Mouse (Mus musculus): ENCODE measurements around the gene Ogfod3. TPM values are rescaled to one million over a fixed set of nuclear protein-coding genes. Genes with fewer than 3 reads are reported as not detected.

Gene Ogfod3
- 16.1 and 19.7 TPM in 2 replicates for polyA plus RNA-seq (2016; fragmentation: Nextera tagmentation; extraction: Ambion mirVana)

GRCm38 (mm10) chr11:121204161-121205006 lies at the start of gene Ogfod3, which contains the start of gene Hexdc:
Ogfod3 (minus strand) TSS chr11:121204711.
Hexdc (plus strand) TSS chr11:121204433.
- peak within 1 kb of the TSS; percentile 85 for H3K4me2 ChIP-seq
- peaks cover 10% of the 10 kb centered on the region for H3K36me3 ChIP-seq (replicated peaks)
- WGBS, result under 1% methylated on average over 70 of the region's 70 CpGs
- H3K4me1 ChIP-seq, result peaks cover 15% of the 10 kb centered on the region
- no peaks in the 10 kb centered on the region for H3K27me3 ChIP-seq
- peak within 1 kb of the TSS; percentile 89 for H3K27ac ChIP-seq
- peak; percentile 97 for ATAC-seq (ENCODE audit: low FRiP score)
- peak within 1 kb of the TSS; percentile 80 for H3K4me3 ChIP-seq (replicated peaks)
- no peaks in the 10 kb centered on the region for H3K9me3 ChIP-seq
- H3K9ac ChIP-seq, result peak within 1 kb of the TSS; percentile 77

GRCm38 (mm10) chr11:121250196-121250595 lies 45.7 kb upstream of the Ogfod3 start:
- Histone ChIP-seq H3K4me3 (replicated peaks) (no peak overlapping the region), H3K36me3 (replicated peaks) (peaks cover 95% of the 10 kb centered on the region), H3K9ac (no peak overlapping the region), H3K27ac (no peak overlapping the region), H3K27me3 (no peaks in the 10 kb centered on the region), H3K4me1 (no peaks in the 10 kb centered on the region), H3K4me2 (no peak overlapping the region), H3K9me3 (no peaks in the 10 kb centered on the region)
- ATAC-seq (ENCODE audit: low FRiP score), result no peak
- 91% methylated on average over 8 of the region's 8 CpGs for WGBS

- Histone ChIP-seq H3K36me3 (replicated peaks) (peaks cover 49% of the 10 kb centered on the region), H3K9me3 (no peaks in the 10 kb centered on the region), H3K27me3 (no peaks in the 10 kb centered on the region), H3K27ac (no peak overlapping the region), H3K4me1 (peaks cover 33% of the 10 kb centered on the region), H3K4me2 (peak overlapping the region; percentile 6; the same call in 1 of the 2 replicates), H3K9ac (no peak overlapping the region), H3K4me3 (replicated peaks) (no peak overlapping the region)
- 98% methylated on average over 2 of the region's 2 CpGs for WGBS
- ATAC-seq (ENCODE audit: low FRiP score), result no peak
These were observed 35.2 kb upstream of the Ogfod3 start for GRCm38 (mm10) chr11:121239669-121240068.

GRCm38 (mm10) chr11:121237345-121238128 lies 33.0 kb upstream of the Ogfod3 start:
- Histone ChIP-seq H3K9ac (peak overlapping the region; percentile 81), H3K4me2 (peak overlapping the region; percentile 56)
- 6% methylated on average over 28 of the region's 28 CpGs for WGBS

GRCm38 (mm10) chr11:121236564-121237344 lies 32.2 kb upstream of the Ogfod3 start, which contains the start of gene Narf:
Narf (plus strand) TSS chr11:121237253.
- Histone ChIP-seq H3K4me2 (peak within 1 kb of the TSS; percentile 56), H3K9me3 (no peaks in the 10 kb centered on the region), H3K4me1 (peaks cover 33% of the 10 kb centered on the region), H3K4me3 (replicated peaks) (peak within 1 kb of the TSS; percentile 77), H3K27me3 (no peaks in the 10 kb centered on the region), H3K27ac (peak within 1 kb of the TSS; percentile 99), H3K9ac (peak within 1 kb of the TSS; percentile 81), H3K36me3 (replicated peaks) (peaks cover 21% of the 10 kb centered on the region)
- ATAC-seq (ENCODE audit: low FRiP score), result peak; percentile 100
- WGBS, result under 1% methylated on average over 50 of the region's 50 CpGs

More at GRCm38 (mm10) chr11:121237345-121238128, 33.0 kb upstream of the Ogfod3 start:
- Histone ChIP-seq H3K27ac (peak overlapping the region; percentile 99), H3K27me3 (no peaks in the 10 kb centered on the region), H3K36me3 (replicated peaks) (peaks cover 29% of the 10 kb centered on the region), H3K9me3 (no peaks in the 10 kb centered on the region), H3K4me1 (peaks cover 33% of the 10 kb centered on the region), H3K4me3 (replicated peaks) (peak overlapping the region; percentile 77)
- ATAC-seq (ENCODE audit: low FRiP score), result 0 out of 2 replicates have a peak, but pooled peaks have one; percentile 1

GRCm38 (mm10) chr11:121235475-121236238 lies 31.1 kb upstream of the Ogfod3 start:
- no peak overlapping the region for H3K9ac ChIP-seq
- 30% methylated on average over 9 of the region's 9 CpGs for WGBS

GRCm38 (mm10) chr11:121232706-121233105 lies 28.2 kb upstream of the Ogfod3 start:
- no peak for ATAC-seq (ENCODE audit: low FRiP score)
- Histone ChIP-seq H3K9me3 (no peaks in the 10 kb centered on the region), H3K4me2 (no peak overlapping the region), H3K36me3 (replicated peaks) (no peaks in the 10 kb centered on the region), H3K27ac (no peak overlapping the region), H3K9ac (no peak overlapping the region), H3K27me3 (no peaks in the 10 kb centered on the region), H3K4me1 (peaks cover 26% of the 10 kb centered on the region), H3K4me3 (replicated peaks) (no peak overlapping the region)
- WGBS, result 33% methylated on average over 4 of the region's 4 CpGs

More at GRCm38 (mm10) chr11:121235475-121236238, 31.1 kb upstream of the Ogfod3 start:
- no peak overlapping the region for H3K4me3 ChIP-seq (replicated peaks)
- peaks cover 26% of the 10 kb centered on the region for H3K4me1 ChIP-seq
- H3K9me3 ChIP-seq, result no peaks in the 10 kb centered on the region
- peaks cover 12% of the 10 kb centered on the region for H3K36me3 ChIP-seq (replicated peaks)
- peak overlapping the region; percentile 56 for H3K4me2 ChIP-seq
- peak overlapping the region; percentile 99 for H3K27ac ChIP-seq
- H3K27me3 ChIP-seq, result no peaks in the 10 kb centered on the region
- no peak for ATAC-seq (ENCODE audit: low FRiP score)

- no peaks in the 10 kb centered on the region for H3K9me3 ChIP-seq
- H3K27me3 ChIP-seq, result no peaks in the 10 kb centered on the region
- no peak overlapping the region for H3K4me2 ChIP-seq
- no peak overlapping the region for H3K4me3 ChIP-seq (replicated peaks)
- no peak for ATAC-seq (ENCODE audit: low FRiP score)
- H3K9ac ChIP-seq, result no peak overlapping the region
- peaks cover 28% of the 10 kb centered on the region for H3K4me1 ChIP-seq
- H3K27ac ChIP-seq, result no peak overlapping the region
- peaks cover 3% of the 10 kb centered on the region for H3K36me3 ChIP-seq (replicated peaks)
- WGBS, result 52% methylated on average over 4 of the region's 4 CpGs
These were observed 27.2 kb upstream of the Ogfod3 start for GRCm38 (mm10) chr11:121231628-121232291.

- 84% methylated on average over 4 of the region's 4 CpGs for WGBS
- no peak for ATAC-seq (ENCODE audit: low FRiP score)
These were observed 26.7 kb upstream of the Ogfod3 start for GRCm38 (mm10) chr11:121231191-121231590.

GRCm38 (mm10) chr11:121229018-121229439 lies 24.5 kb upstream of the Ogfod3 start, which contains the start of gene Cybc1:
Cybc1 (minus strand) TSS chr11:121229322.
- Histone ChIP-seq H3K9me3 (no peaks in the 10 kb centered on the region), H3K27ac (peak within 1 kb of the TSS; percentile 65), H3K9ac (peak within 1 kb of the TSS; percentile 77), H3K36me3 (replicated peaks) (peaks cover 30% of the 10 kb centered on the region), H3K4me3 (replicated peaks) (peak within 1 kb of the TSS; percentile 73), H3K4me1 (peaks cover 17% of the 10 kb centered on the region), H3K27me3 (no peaks in the 10 kb centered on the region), H3K4me2 (peak within 1 kb of the TSS; percentile 80)
- peak; percentile 90 for ATAC-seq (ENCODE audit: low FRiP score)
- WGBS, result under 1% methylated on average over 23 of the region's 23 CpGs

More at GRCm38 (mm10) chr11:121231191-121231590, 26.7 kb upstream of the Ogfod3 start:
- H3K4me3 ChIP-seq (replicated peaks), result no peak overlapping the region
- peaks cover 25% of the 10 kb centered on the region for H3K4me1 ChIP-seq
- H3K9ac ChIP-seq, result no peak overlapping the region
- no peaks in the 10 kb centered on the region for H3K9me3 ChIP-seq
- no peak overlapping the region for H3K27ac ChIP-seq
- H3K27me3 ChIP-seq, result no peaks in the 10 kb centered on the region
- H3K36me3 ChIP-seq (replicated peaks), result peaks cover 8% of the 10 kb centered on the region
- H3K4me2 ChIP-seq, result no peak overlapping the region
